Mouse (Mus musculus) adrenal gland, postnatal 36 days (tissue): ENCODE results near the gene Adora2a. TPM values are rescaled to one million over a fixed set of nuclear protein-coding genes. Genes with fewer than 3 reads are reported as not detected.
"Not testable (repeated sequence)": the region's sequence is repeated elsewhere in the genome, so short reads cannot be mapped to it uniquely, and the experiment has no call there.

Experiments used
- DNase-seq, 2 experiments: peaks; one replicate each; pipeline ENCODE4 v3.0.0; 2021; ENCODE audit warnings: mixed read lengths in 1 of 2
- total RNA-seq, 2 experiments: library from RNA; stranded (reverse); gene quantifications; 2 replicates each; pipeline ENCODE4 v1.2.3; 2021

Adora2a gene
- total RNA-seq, 2 experiments from 2014 or later, result 2.9 to 3.9 TPM

DNA sequence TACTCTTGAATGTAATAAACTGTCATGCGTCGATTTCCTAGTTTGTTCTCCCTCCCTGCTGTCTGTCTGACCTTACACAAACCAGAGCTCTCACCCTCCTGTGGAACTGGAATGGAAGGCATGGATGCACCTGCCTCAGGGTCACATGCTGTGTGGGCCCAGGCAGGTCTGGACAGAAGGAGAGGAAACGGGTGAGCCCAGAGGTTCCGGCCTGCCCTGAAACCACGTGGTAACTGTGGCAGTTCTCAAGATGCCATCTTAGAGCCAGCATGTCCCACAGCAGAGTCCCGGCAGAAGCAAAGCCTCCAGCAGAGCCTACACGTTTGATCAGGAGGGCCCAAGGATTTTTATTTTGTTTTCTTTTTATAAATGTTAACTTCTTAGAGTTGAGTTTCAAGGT lies 4.3 kb upstream of the Adora2a start:
- DNase-seq, result no peak

DNA sequence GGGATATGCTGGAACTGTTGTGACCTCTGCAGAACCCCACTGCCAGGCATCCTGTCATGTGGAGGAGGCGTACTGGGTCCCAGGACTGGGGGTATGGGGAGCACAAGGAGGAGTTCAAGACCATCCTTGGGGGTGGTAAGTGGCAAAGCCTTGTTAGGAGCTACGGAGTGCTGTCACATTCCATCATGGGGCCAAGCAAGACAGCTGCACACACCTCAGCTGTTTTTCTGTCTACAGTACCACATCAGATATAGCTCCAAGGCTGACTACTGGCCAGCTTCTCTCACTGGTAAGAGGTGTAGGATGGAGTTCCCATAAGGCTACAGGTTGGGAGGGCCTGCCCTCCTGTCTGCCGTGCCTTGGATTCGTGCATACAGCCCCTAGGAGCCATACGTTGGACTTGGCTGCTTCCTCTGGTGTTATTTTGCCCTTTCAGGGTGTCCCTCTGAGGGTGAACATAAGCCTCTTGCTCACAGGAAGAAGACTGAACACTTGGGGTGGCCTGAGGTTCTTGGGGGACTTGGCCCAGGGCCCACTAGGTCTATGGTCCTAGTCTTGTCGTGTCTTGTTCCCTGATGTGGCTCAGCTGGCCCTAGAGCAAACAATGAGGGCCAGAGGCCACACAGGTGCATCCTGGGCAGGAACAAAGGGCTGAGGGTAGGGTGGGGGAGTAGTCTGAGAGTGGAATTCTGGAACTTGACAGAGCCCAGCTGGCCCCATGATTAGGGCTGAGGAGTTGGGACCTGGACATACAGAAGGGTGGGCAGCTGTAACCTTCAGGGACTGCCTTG lies 2.3 kb upstream of the Adora2a start:
- DNase-seq, result peak in 1 of 2 experiments; percentile 44

DNA sequence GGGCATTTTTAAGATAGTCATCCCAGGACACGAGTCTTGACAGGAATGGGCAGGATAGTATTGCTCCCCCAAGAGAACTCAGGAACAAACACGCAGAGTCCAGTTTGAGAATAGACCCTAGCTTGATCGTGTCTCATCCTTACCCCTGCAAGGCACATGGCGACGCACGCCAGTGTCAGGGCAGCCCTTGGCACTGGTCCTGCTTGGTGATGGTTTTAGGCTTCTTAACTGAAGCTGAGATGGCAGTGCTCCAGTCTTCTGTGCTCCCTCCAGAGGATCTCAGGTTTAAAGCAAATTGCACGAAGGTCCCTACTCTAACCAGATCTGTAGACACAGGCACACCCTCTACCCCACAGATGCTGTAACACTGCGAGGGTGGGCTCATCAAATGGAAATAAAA lies 921 bp upstream of the Adora2a start:
- DNase-seq, result peak; percentile 23 to 52

DNA sequence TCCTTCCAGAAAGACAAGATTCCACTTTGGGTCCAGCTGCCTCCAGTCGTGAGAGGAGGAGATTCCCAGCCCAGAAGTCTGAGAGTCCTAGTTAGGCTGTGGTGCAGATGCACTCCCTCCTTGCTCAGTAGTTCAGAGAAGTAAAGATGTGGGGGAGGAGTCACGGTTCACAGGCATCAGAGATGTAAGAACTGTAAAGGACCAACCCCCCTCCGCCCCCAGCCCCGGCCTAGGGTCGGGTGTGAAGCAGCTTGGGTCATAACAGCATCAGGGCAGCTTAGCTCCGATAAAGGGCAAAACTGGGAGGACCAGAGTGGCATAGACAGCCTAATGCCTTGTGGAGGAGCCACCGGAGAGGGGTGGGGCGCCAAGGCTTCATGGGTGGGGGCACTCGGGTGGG lies 205 bp upstream of the Adora2a start:
- DNase-seq, result no peak

DNA sequence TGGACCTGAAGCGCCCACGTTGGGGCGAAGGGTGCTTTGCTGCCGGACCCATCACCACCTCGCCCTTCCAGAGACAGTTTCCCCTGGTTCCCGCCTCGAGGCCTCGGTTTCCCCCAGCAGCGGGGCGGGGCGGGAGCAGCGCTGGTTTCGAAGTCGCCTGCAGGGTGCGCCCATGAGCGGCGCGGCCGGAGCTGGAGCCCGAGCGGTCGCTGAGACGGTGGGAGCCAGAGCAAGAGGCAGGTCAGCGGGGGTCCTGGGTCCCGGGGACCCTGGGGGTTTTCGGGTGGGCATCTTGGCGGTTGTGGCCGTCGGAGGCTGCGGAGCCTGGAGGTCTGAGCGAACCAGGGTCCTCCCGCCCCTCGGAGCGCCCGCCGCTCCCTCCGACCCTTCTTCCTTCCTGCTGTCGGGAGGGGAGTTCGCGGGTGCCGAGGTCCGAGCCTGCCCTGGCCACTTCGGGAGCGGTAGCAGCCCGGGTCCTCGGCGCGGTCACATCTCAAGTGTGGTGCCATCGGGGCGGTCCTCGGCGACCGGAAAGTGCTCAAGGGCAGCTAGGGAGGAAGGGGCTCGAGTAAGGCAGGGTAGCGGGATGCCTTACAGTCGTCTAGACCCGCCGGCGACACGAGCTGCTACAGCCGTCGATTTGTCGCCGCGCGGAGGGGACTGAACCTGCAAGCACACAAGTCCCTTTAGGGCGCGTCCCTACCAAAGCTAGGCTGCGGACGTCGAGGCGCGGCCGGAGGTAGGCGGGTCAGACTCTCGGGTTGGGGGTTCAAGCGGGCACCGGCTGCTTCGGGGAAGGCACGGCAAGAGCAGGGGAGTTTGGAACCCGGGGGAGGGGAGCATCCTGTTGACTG lies 458 bp downstream of the Adora2a start:
- DNase-seq, result peak; percentile 66 to 80

DNA sequence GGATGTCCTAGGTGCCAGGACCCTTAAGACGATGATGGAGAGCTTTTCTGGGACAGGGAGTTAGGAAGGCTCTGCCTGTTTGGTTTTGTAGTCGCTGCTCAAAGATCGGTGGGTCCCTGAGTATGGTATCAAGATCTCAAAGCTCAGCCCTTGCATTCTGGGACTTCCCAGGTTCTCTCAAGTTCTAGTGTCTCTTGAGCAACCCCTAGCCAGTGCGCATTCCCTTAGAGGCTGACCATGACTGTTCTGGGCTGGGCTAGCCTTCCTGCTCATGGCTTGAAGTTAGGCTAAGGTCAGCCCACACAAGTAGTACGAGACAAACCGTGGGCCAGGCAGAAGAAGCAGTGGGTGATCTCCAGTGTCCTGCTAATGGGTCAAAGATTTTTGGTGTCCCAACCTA lies 1.5 kb downstream of the Adora2a start:
- DNase-seq, result no peak

DNA sequence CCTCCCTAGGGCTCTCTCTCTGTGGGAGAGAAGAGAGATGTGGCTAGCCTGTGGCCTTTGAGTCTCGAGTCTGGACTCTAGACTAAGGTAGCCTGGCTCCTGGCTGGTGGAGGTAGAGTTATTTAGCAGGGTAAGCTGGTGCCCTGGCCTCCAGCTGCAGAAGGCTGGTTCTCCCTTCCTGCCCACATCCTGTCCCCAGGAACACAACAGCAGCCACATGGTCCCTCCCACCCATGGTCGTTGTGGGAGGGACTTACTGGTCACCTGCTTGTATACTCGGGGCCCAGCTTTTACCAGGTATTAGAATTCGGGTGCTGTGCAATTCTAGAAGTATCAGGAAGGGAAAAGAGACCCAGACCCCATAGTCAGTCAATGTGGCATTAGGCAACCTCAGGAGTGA lies 3.6 kb downstream of the Adora2a start:
- DNase-seq, result no peak

DNA sequence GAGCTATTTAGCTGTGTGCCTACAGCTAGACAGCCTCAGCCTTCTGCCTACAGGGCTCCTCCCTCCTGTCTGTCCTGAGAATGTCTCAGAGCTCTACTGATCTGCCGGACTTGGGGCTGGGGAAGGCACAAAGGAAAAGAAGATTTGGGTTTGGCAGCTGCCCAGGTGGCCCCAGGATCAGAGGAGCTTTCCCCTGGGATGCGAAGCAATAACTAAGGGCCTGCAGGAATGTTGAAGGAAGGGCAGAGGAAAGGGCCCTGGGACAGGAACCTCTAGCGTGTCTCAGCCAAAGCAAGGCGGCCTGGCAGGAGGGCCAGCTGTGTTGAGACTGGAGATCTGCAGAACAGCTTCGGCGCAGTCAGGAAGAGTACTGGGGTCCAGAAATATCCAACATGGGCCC lies 6.3 kb downstream of the Adora2a start:
- DNase-seq, result no peak

DNA sequence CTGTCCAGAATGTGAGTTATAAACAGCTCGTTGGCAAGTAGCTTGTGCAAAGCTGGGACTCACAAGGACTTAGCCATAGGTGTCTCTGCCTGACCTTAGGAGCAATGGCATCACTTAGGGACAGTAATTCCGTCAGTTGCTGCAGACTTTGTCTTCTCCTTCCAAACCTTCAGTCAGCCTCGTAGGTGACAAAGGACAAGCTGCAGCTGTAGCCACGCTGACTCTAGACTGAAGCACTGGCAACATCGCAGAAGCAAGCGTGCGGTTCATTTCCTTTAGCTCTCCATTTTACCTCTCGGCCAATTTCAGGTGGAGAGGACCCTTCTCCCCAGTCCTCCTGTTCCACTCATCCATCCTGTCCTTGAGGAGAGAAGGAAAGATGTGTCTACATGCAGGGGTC lies 7.3 kb downstream of the Adora2a start:
- DNase-seq, result no peak

DNA sequence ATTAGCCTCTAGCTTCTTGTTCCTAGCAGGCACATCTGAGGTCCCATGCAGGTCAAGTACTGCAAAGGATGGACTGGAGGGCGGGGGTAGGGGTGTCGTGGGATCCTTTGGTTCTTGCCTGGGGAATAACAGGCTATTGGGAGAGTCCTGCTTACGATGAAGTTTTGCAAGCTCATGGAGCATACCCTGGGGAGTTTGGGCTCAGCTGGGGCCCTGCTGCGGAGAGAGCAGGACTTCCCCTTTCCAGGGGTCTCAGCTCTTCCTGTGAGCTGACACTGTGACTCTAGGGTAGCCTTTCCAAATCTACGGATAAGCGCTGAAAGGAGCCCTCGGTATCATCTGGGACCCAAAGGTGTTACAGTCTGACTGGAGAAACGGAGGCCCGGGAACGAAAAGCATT lies 7.7 kb downstream of the Adora2a start:
- DNase-seq, result no peak

DNA sequence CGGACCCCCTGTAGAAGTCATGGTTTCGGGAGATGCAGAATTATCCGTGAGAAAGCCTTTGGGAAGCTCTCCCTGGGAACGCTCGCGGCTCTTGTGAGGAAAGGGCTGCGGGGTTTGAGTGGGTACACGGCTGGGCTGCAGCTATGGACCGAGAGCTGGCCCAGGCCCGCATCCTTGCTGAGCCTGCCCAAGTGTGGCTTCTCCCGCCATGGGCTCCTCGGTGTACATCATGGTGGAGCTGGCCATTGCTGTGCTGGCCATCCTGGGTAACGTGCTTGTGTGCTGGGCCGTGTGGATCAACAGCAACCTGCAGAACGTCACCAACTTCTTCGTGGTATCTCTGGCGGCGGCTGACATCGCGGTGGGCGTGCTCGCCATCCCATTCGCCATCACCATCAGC lies 9.1 kb downstream of the Adora2a start:
- no peak for DNase-seq

DNA sequence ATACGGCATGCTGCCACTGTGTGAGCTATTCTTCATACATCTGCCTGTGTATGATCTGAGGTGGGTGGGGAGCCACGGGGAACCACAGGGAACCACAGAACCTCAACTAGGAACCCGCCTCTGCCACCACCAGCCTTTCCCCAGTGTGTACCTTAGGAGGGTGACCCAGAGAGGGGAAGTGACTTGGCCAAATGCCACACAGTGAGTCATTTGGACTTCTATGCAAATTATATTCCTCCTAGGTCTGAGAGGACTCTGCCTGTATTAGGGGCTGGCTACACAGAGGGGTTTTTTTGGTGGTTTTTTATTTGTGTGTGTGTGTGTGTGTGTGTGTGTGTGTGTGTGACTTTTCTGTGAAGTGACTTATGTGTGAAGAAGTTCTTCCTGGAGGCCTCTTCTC lies 9.9 kb downstream of the Adora2a start:
- DNase-seq, result peak; percentile 56 to 77

DNA sequence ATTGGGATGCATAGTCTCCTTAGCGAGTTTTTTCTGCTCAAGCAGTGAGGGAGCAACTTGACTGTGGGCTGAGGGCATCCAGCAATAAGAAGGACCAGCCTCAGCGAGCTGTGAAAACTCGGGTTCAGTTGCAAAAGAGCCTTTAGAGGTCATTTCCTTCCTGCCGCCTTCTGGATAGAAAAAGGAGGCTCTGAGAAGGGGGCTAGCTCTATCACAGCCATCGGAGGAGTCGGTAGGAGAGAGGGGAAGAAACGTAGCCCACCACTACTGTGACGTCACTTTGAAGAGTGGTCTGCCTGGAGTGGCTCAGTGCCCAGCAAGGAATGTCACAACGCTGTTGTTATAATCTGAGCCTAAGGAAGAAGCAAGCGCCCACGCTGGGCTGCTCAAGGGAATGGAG lies 10.4 kb downstream of the Adora2a start:
- DNase-seq, result no peak

DNA sequence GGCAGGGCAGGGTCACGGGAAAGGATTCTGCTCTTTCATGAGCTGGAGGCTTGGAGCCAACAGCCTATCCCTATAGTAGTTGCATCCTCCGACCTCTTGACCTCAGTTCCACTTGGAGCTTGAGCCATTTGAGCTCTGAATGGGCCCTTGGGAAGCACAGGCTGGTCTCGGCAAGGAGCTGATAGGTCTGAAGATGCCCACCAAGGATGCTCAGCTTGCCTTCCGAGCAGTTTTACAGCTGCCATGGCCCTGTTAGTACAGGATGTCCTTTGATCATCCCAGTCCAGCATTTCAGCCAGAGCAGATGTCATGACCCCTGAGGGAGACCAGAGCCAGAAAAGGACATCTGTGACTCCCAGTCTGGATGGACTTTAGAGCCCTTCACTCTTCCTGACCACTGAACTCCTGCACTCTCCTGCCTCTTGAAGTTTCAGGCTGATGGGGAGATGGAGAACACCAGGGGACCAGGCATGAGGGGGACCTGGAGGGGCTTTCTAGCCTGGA lies 11.6 kb downstream of the Adora2a start:
- no peak for DNase-seq

DNA sequence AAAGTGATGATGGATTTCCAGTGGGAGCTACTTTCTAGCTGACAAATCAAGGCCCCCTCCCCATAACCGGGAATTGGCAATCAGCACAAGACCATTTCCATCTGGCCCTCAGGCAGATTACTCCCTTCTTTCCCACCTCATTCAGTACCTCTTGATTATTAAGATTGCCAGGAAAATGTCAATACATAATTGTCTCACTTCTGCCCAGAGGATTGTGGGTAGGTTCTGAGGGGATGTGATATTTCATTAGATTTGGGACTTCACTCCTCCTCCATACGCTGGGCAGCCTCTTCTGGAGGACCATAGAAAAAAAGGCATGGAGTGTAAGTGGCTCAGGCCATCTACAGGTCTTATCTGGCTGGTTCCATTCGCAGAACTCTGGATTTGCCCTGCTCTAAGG lies 15.6 kb downstream of the Adora2a start:
- no peak for DNase-seq

DNA sequence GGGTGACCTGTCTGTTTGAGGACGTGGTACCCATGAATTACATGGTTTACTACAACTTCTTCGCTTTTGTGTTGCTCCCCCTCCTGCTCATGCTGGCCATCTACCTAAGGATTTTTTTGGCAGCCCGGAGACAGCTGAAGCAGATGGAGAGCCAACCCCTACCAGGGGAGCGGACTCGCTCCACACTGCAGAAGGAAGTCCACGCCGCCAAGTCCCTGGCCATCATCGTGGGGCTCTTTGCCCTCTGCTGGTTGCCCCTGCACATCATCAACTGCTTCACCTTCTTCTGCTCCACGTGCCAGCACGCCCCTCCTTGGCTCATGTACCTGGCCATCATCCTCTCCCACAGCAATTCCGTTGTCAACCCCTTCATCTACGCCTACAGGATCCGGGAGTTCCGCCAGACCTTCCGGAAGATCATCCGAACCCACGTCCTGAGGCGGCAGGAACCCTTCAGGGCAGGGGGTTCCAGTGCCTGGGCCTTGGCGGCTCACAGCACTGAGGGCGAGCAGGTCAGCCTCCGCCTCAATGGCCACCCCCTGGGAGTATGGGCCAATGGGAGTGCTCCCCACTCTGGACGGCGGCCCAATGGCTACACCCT lies 16.6 kb downstream of the Adora2a start:
- DNase-seq, result no peak

DNA sequence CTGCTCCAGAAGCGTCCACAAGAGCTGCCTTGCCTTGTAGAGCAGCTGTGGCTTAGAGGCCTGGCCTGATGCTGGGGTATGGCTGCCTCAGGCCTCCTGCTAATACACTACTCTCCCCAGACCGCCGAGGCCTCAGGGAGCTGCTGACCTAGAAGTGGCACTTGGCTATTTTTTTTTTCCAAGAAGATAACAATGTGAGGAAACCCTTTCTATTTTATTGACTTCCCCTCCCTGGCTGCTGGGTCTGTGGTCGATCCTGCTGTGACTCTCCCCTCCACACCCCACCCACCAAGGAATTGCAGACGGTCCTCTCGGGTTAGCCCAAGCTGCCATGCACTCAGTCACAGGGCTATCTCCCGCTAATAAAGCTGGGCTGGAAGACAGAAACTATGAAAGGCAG lies 17.5 kb downstream of the Adora2a start:
- no peak for DNase-seq

DNA sequence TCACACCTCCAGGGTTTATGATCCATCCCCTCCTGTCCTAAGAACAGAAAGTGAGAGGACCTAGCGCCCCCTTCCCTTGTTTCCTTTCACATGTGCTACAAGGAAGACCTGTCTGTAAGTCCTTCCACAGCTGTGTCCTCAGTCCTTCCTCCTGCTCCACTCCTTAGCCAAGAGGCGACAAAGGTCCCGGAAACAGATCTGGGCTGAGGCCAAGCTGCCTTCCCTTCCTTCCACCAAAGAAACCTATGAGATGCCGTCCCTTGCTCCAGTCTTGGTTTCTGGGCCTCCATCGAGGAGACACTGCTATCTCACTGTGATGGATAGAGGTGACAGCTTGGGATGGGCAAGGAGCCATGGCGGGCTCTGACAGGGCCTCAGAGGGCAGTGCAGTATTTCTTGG lies 18.4 kb downstream of the Adora2a start:
- peak; percentile 25 to 54 for DNase-seq

DNA sequence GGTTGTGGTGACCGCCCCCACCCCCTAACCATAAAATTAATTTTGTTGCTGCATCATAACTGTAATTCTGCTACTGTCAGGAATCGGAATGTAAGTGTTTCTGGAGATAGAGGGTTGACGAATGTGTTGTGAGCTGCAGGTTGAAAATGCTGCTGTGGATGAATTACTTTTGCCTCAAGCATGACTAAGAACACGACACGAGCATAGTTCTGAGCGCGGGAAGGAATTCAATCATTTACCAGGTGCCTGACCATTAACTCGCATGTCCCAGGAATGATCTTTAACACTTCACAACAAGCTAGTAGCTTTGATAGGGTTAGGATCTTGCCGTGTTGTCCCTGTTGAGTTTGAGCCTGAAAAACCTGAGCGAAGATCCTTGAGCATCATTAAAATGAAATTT lies 20.6 kb downstream of the Adora2a start:
- no peak for DNase-seq

DNA sequence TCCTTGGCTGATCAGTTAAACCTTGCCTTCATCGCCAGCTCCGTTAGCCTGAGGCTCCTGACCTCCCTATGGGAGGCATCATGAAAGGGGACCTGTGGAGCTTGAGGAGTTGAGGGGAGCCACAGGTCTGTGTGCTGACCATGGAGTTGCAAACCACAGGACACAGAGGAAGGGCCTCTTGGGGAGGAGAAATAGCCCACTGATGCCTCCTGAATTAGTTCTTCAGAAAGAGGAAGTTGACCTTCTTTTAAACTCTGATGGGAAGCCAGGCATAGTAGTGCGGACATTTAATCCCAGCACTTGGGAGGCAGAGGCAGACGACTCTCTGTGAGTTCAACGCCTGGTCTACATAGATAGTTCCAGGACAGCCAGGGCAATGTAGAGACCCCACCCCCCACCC lies 22.2 kb downstream of the Adora2a start:
- no peak for DNase-seq

DNA sequence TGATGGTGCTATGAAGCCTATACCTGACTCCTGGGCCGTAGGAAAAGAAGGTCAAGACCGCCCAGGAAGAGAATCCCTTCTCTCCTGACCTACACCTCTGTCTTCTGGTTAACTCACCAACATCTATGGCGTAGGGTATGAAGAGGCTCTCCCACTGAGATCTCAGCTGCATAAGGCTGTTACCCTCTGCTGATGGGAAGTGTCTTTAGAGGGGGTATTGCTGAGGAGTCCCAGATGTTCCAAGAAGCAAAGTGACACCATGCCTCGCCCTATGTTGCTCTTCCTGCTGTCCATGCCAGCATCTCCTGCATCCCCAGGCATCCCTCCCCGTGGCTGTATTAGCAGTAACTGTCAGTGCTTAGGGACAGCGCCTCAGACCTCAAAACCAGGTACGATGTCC lies 22.7 kb downstream of the Adora2a start:
- DNase-seq, result no peak

DNA sequence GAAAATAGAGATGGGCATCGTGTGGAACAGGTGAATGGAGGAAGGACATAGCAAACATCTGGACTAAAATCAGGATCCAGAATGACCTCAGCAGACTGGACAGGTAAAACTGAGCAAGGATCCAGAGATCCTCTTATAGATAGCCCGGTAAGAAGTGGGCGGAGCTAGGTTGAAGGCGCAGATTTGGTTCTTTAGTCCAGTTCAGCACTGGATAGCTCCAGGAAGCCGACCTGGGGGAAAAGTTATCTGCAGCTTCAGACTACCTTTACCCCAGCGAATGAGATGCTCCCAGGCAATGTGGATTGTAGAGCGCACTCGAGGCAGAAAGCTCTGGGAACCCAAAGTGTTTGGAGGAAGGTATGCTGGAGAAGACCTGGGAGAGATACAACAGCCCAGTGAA lies 25.3 kb downstream of the Adora2a start:
- DNase-seq, result no peak

DNA sequence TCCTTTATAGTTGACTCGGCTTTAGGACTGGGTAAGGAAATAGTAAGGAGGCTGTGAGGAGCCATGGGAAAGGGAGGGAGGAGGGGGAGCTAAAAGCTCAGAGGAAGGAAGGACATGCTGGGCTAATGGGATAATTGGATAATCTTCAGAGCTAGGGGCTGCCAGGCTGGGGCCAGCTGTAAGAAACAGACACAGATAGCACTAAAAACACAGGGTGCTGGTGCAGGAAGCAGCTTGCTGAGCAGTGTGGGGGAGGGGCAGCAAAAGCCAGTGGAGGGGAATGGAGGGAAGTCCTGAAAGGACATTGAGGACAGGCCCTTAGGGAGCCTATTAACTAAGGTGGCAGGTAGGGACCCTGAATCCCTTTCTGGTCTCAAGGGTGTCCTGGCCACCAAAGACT lies 27.9 kb downstream of the Adora2a start:
- DNase-seq, result not testable (repeated sequence)
